Mouse (Mus musculus) regulatory T cell (primary cell): ENCODE data around the gene Ccn5.

ENCODE experiments used
- in situ Hi-C: fragments of 300-600 bp; cut with MboI, MseI; formaldehyde crosslinking; loops from one replicate; pipeline ENCODE4 v1.15.1; 2025; ENCODE audit warnings: high pct_unique_total_duplicates

The Ccn5 gene

DNA sequence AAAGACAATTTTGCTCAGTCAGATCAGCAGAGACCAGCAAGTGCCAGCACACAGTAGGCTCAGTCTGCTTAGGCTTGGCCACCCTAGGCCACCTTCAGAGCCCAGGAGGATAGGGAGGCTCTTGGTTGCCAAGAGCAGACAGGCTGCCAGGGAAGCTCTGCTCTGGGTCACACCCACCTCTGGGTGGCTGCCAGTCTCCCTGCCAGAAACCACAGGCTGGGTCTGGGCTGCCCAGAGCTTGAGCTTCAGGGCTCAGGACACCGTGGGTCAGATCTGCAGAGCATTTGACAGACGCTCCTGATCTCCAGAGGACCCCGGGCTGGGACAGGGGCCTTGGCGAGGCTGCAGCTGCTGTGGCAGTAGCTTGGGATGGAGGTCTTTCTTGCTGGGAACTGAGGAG lies at the start of gene Ccn5:
Gene Ccn5 (plus strand): TSS at position 255 of the 400 bp plus-strand sequence.
- in situ Hi-C loops = no loop called here

DNA sequence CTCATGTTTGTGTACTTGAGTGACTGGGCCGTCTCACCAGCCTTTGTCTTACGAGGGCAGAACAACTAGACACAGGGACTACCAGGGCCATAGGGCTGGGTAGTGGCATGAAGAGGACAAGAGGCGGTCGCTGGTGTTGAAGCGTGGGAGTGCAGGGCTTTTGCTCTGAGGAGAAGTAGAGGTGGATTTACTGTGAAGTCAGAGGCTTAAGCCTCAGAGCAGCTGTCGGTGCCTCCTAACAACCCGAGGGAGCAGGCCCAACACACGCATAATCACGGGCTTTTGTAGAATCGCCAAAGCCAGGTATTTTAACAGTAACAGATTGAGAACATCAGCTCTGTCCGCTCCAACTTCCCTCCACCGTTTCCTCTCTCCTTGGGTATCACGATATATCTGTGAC lies 44.0 kb upstream of the Ccn5 start:
- in situ Hi-C loops = no loop called here

DNA sequence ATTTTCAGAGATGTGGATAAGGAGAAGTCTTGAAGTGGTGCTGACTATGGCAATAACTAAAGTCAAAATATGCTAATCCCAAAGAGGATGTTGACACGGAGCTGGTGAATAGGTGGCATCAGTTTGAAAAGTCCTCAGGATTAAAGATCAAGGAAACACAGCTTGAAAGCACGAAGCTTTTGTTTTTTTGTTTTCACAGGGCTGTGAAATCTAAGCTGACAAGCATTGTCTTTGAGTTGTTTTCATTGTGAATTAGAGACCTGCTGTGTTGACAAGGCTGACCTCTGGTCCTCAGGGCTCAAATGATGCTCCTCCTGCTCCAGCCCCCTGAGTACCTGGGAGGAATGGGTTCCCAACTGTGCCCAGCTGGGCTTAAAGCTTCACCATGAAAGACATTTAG lies 43.6 kb upstream of the Ccn5 start:
- in situ Hi-C loops = no loop called here

- in situ Hi-C loops = no loop called here
Measured at GRCm38 (mm10) chr2:163778896-163779295, 41.8 kb upstream of the Ccn5 start.

GRCm38 (mm10) chr2:163783368-163783767 lies 37.3 kb upstream of the Ccn5 start:
- in situ Hi-C loops = no loop called here

- in situ Hi-C loops = no loop called here
Measured at GRCm38 (mm10) chr2:163783901-163784300, 36.8 kb upstream of the Ccn5 start.

DNA sequence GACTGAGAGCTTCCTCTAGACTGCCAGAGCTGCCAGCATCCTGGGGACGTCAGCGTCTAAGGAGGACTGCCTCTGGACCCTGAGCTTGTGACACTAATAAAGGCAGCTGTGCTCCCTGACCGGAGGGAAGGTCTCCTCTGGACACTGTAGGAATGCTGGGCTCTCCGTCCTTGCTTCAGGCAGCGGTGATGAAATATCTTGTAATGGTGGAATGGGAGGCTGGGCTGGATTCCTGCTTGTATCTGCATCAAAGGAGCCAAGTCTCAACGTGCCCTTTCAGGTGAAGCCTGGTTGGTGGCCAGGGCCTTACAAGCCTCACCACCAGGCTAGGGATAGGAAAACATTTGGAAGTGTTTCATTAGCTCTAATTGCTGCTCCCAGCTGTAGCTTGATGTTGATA lies 33.6 kb upstream of the Ccn5 start:
- in situ Hi-C loops = no loop called here

DNA sequence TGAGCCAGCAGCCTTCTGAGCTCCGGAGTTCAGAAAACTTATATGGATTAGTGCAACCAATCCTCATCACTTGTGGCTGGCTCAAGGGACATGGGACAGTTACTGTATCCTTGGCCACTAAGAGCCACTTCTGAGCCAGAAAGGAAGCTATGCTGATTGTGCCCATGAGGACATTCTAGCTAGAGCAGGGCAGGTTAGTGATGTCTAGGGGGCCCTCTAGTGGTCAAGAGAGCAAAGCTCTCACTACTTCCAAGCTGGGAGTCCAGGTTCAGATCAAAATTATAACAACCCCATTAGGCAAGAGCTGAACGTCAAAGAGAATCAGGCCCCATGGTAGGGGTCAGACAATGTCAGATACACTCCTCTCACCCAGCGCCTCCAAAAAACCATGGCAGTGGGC lies 33.0 kb upstream of the Ccn5 start:
- in situ Hi-C loops = no loop called here

DNA sequence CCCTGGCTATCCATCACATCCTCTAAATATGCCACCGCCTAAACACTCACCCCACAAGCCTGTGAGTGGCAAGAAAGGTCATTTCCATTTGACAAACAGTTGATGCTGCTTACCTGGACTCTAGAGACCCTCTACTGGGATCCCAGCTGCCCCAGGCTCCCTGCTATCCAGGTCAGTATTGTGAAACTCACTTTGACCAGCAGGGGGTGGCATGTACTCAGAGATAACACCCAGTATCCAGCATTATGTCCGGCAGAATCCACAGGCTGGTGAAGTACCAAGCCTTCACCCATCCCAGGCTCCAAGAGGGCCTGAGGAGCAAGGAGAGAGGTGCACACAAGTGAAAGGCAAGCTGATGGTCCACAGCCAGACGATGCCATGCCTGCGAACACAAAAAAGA lies 32.2 kb upstream of the Ccn5 start:
- in situ Hi-C loops = no loop called here

GRCm38 (mm10) chr2:163798411-163798810 lies 22.2 kb upstream of the Ccn5 start:
- in situ Hi-C loops = no loop called here

GRCm38 (mm10) chr2:163800832-163801231 lies 19.8 kb upstream of the Ccn5 start:
- in situ Hi-C loops = no loop called here

GRCm38 (mm10) chr2:163801406-163801805 lies 19.3 kb upstream of the Ccn5 start:
- in situ Hi-C loops = no loop called here

- in situ Hi-C loops = no loop called here
Measured at GRCm38 (mm10) chr2:163803838-163804237, 16.8 kb upstream of the Ccn5 start.

DNA sequence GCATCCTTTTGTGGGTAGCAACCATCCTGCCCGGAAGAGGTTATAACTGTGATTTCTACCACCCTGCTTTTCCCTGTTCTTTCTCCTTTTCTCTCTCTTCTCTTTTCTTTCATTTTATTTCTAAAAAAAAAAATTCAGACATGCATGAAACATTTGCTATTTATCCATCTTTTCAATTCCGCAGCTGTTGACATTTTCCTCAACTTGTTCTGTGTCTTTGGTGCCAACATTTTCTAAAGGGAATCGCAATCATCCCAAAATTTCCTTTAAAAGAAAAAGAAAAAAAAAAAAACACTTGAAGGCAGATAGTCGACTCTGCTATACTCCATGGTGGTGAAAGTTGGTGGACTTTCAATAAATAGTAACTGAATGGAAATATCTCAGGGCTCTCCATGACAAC lies 11.5 kb upstream of the Ccn5 start:
- in situ Hi-C loops = no loop called here

GRCm38 (mm10) chr2:163809704-163810103 lies 11.0 kb upstream of the Ccn5 start:
- in situ Hi-C loops = no loop called here

DNA sequence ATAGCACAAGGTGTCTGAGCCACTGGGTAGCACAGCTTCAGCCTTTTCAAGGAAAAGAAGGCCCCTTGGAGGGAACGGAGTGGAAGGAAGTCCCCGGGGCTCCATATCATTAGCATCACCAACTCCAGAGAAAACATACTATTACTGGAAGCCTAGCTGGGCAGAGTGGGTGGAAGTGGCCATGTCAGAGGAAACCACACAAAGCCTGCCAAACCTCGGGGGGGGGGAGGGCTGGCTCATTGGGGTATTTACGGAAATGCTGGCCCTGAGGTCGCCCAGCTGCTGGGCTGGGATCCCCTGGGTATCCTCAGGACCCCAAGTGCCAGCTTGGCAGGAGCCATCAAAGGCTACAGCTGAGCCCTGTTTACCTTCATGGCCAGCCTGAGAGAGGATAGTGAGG lies 7.6 kb upstream of the Ccn5 start:
- in situ Hi-C loops = no loop called here

DNA sequence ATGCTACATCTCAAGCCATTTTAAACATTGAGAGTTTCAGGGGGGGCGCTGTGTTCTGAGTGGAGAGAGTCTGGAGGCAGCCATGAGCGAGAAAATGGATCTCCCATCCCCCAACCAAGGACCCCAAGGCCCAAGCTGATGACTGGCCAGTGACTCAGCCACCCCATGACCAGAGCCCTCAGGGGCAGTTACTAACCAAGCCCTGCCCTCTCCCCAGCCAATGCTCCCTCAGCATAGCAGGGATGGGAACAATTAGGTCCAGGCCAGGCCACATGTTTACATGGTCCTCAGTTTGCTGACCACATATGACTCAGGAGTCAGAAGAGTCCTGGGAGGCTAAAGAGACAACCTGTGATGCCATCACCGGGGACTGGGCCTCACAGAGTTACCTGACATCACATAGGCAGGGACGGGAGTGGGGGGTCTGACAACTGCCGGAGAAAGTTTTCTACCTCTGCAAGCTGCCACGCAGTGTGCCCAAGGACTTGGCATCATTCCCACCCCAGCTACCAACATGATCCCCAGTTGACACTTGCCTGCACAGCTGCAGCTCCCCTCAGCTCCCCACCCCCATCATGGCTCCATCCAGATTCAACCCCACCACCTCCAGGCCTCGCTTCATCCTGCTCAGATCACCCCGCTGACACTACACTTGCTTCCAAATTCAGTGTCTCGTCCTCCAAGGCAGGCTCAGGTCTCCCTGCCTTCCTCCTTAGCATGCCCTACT lies 5.8 kb upstream of the Ccn5 start:
- in situ Hi-C loops = loop anchor here (5.0 kb wide), 1 partner anchor 48 kb away; no protein-coding TSS in a partner anchor

DNA sequence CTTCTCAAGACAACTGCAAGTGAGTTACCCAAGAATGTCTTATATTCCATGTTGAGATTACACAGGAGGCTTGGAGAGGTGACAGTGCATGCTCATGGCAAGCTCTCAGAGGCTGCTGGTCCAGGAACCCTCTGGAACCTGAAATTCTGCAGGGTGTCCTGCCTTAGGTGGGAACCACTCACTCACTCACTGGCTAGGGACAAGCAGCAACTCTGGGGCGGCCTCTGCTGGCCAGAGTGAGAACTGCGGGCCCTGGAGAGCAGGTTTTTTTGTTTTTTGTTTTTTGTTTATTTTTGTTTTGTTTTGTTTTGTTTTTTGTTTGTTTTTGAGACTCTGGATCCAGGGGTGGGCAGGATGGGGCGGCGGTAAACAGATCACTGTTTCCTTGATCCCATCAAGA lies 2.6 kb downstream of the Ccn5 start:
- in situ Hi-C loops = no loop called here

- in situ Hi-C loops = no loop called here
Measured at GRCm38 (mm10) chr2:163823771-163824170, 3.1 kb downstream of the Ccn5 start.

DNA sequence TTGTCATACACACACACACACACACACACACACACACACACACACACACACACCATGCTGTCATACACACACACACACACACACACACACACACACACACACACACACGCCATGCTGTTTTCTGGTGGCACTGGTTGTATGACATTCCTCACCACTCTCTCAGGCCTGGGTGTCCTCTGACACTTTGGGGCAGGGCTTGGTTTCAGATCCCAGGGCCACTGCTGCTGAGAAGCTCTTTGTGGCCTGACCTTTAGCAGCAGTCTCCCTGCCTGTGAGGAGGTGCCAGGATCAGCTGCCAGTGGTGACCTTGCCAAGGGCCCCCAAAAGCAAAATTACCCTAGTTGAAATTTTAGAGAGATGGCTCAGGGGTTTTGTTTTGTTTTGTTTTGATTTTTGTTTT lies 5.2 kb downstream of the Ccn5 start:
- in situ Hi-C loops = no loop called here

DNA sequence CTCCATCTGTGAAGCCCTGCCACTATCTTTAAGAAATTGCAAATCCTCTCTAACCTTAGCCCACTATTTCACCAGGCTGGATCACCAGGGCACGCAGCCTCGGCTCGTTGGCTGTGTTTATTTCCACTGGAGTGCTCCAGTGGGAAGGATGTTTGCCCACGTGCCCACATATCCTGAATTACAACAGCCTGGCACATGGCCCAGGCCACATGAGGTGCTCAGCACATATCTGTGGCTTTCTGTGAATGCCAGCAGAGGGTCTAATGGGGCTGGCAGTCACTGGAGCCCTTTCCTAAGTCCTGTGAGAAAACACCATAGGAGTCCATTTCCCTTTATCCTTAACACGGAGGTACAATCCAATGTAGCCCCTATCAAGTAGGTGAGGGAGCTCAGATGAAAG lies 5.8 kb downstream of the Ccn5 start:
- in situ Hi-C loops = no loop called here

GRCm38 (mm10) chr2:163831163-163831562 lies 10.5 kb downstream of the Ccn5 start:
- in situ Hi-C loops = no loop called here

GRCm38 (mm10) chr2:163838043-163838442 lies 17.4 kb downstream of the Ccn5 start:
- in situ Hi-C loops = no loop called here

GRCm38 (mm10) chr2:163839519-163839918 lies 18.9 kb downstream of the Ccn5 start:
- in situ Hi-C loops = no loop called here
